Comparison of ENCODE assay signal across 8 mouse cellular contexts in the genomic region with DNA sequence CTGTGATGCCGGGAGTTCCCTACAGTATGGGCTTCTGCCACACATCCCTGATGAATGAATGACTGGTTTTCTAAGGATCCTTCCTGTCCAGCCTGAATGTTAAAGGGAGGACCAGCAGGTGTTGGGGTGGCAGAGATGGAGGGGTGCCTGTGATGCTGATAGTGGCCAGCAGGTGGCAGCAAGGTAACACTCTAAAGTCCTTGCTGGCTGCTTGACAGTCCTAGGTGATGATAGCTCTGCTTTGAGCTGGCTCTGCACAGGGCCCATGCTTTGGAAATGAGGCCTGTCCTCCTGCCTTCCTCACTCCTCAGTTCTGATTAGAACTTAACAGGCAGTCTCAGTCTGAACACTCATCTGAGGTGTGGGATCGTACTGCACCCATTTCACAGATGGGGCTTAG. TPM values are rescaled to one million over a fixed set of nuclear protein-coding genes. Genes with fewer than 3 reads are reported as not detected.
A peak's percentile ranks its signal among the peaks of the same experiment; 100 is the strongest.
DNase-seq lines count a peak whose midpoint lies in the region; ATAC-seq and TF ChIP-seq lines count a peak whose summit lies in the region.

No protein-coding gene starts in this region.

- no peaks in the 10 kb centered on the region for H3K9me3 ChIP-seq in midbrain, embryonic 13.5 days

- H3K27me3 ChIP-seq in midbrain, embryonic 13.5 days = peaks cover 56% of the 10 kb centered on the region

- H3K36me3 ChIP-seq in midbrain, embryonic 13.5 days = no peaks in the 10 kb centered on the region

- no peak overlapping the region for H3K4me3 ChIP-seq in left cerebral cortex, adult 2 months
- no peak overlapping the region for H3K4me3 ChIP-seq in midbrain, embryonic 13.5 days (replicated peaks)

- H3K4me1 ChIP-seq in midbrain, embryonic 13.5 days (replicated peaks) = peaks cover 55% of the 10 kb centered on the region

- no peak overlapping the region for H3K27ac ChIP-seq in left cerebral cortex, adult 2 months
- H3K27ac ChIP-seq in midbrain, embryonic 13.5 days = no peak overlapping the region

- intact Hi-C loops in left cerebral cortex, adult 2 months (cut with DNase I) = loop anchor here (1.0 to 5.0 kb wide), 3 partner anchors 37 to 286 kb away; no protein-coding TSS in a partner anchor

- no peak overlapping the region for H3K4me2 ChIP-seq in midbrain, embryonic 13.5 days (replicated peaks)

- 46% methylated on average over 2 of the region's 2 CpGs for WGBS in midbrain, embryonic 13.5 days

- no peak for ATAC-seq in CD4-positive, CD25-positive, alpha-beta regulatory T cell, adult 4 months
- ATAC-seq in inflammation-experienced regulatory T-cells, adult 6 months = peak; percentile 52
- 0 out of 2 replicates have a peak, but pooled peaks have one; percentile 28 for ATAC-seq in midbrain, embryonic 13.5 days

- peak; percentile 96 for TF ChIP-seq CTCF in left cerebral cortex, adult 2 months (IDR thresholded peaks at IDR 0.05)

- DNase-seq in CD4-positive, CD25-positive, alpha-beta regulatory T cell, adult 2 months (ENCODE audit: low read depth, low spot score) = peak; percentile 83
- peak; percentile 95 for DNase-seq in cerebellum, postnatal 25 days
- peak; percentile 91 for DNase-seq in frontal cortex, postnatal 36 days (ENCODE audit: low spot score in 2 of 2)
- DNase-seq in left cerebral cortex, adult 2 months (ENCODE audit: extremely low spot score in 1 of 2, low spot score in 2 of 2) = peak; percentile 83 to 92
- peak; percentile 61 for DNase-seq in spleen, adult 12 weeks (ENCODE audit: low spot score)

- no peak overlapping the region for H3K9ac ChIP-seq in midbrain, embryonic 13.5 days (replicated peaks)

RNA-seq across cellular contexts. Expression of a gene that starts 15.6 kb away (rescaled TPM):
- polyA plus RNA-seq in CD4-positive, CD25-positive, alpha-beta regulatory T cell, adult 4 months (2017; shearing (Covaris generic)) = not detected
- not detected for polyA plus RNA-seq in inflammation-experienced regulatory T-cells, adult 6 months (2017; shearing (Covaris generic))
- total RNA-seq in left cerebral cortex, adult 2 months (2021) = not detected
- not detected in 2 replicates for polyA plus RNA-seq in midbrain, embryonic 13.5 days (2015; fragmentation: Nextera tagmentation; extraction: Ambion mirVana)

RNA-seq across cellular contexts. Expression of a gene that starts 19.5 kb away (rescaled TPM):
- 1 to 10 TPM; 1.6 to 6.0 TPM for polyA plus RNA-seq in CD4-positive, CD25-positive, alpha-beta regulatory T cell, adult 4 months (2017; shearing (Covaris generic))
- 1 to 10 TPM; 1.9 to 2.7 (median 2.2) TPM for polyA plus RNA-seq in inflammation-experienced regulatory T-cells, adult 6 months (2017; shearing (Covaris generic))
- total RNA-seq in left cerebral cortex, adult 2 months (2021) = under 1 TPM; 0.42 to 0.61 TPM
- polyA plus RNA-seq in midbrain, embryonic 13.5 days (2015; fragmentation: Nextera tagmentation; extraction: Ambion mirVana) = 7.6 and 8.6 TPM in 2 replicates

RNA-seq across cellular contexts. Expression of a gene that starts 40.3 kb away (rescaled TPM):
- 10 to 100 TPM; 28.6 to 49.0 TPM for polyA plus RNA-seq in CD4-positive, CD25-positive, alpha-beta regulatory T cell, adult 4 months (2017; shearing (Covaris generic))
- polyA plus RNA-seq in inflammation-experienced regulatory T-cells, adult 6 months (2017; shearing (Covaris generic)) = 10 to 100 TPM; 15.3 to 40.6 (median 24.8) TPM
- 10 to 100 TPM; 55.5 to 57.5 TPM for total RNA-seq in left cerebral cortex, adult 2 months (2021)
- polyA plus RNA-seq in midbrain, embryonic 13.5 days (2015; fragmentation: Nextera tagmentation; extraction: Ambion mirVana) = 132 and 137 TPM in 2 replicates
